Mouse (Mus musculus): Measurements from ENCODE around the gene Mtx1. TPM values are rescaled to one million over a fixed set of nuclear protein-coding genes. Genes with fewer than 3 reads are reported as not detected.
A peak's percentile ranks its signal among the peaks of the same experiment; 100 is the strongest.

Gene Mtx1
- polyA plus RNA-seq, 1 experiment = 99.4 TPM

DNA sequence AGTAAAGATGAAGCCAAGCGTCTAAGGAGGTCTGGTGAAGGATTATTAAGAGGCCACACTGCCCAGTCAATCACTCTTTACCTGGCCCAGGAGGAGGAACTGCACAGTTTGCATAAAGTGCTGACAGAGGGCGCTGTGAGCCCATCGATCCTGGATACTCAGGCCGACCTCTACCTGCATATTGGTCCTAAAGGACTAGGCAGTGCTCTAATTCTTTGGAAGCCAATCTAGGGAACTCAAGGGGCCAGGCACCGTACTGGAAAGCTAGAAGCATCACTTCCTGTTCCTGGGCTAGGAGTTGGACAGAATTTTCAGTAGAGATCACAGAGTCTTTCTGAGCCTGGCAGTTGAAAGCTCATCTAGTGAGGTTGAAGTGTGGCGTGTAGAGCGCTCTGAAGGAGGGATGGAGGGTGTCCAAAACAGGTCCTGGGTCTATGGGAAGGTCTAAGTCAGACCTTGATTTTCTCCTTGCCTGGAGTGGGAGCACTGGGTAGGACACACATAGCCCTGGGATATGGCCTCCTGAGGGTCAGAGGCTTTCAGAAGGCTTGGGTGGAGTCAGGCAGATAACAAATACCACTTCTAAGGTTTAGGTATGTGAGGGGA lies 23.6 kb upstream of the Mtx1 start:
- DNase-seq (ENCODE audit: low read depth in 1 of 2, low spot score in 2 of 2) = peak in 1 of 2 experiments; percentile 79
- TF ChIP-seq POLR2A (IDR thresholded peaks at IDR 0.05; ENCODE audit: low read depth, low read length) (no peak), CTCF (IDR thresholded peaks at IDR 0.05; ENCODE audit: extremely low read depth, insufficient read depth, insufficient read length, insufficient replicate concordance) (peak; percentile 87; the same call in 1 of the 2 replicates)
- no peaks in the 10 kb centered on the region for H3K27me3 ChIP-seq (ENCODE audit: control insufficient read depth, insufficient read depth, low read length)
- 16% methylated on average over 7 of the region's 7 CpGs for WGBS
- H3K4me1 ChIP-seq (ENCODE audit: control insufficient read depth, insufficient read depth, insufficient read length) = peaks cover 23% of the 10 kb centered on the region
- no peaks in the 10 kb centered on the region for H3K36me3 ChIP-seq (ENCODE audit: control insufficient read depth, insufficient read depth, low read length)
- peak overlapping the region; percentile 82 for H3K27ac ChIP-seq (ENCODE audit: insufficient read depth, low read length)
- H3K4me3 ChIP-seq (ENCODE audit: extremely low read depth, insufficient read depth, insufficient read length) = no peak overlapping the region

DNA sequence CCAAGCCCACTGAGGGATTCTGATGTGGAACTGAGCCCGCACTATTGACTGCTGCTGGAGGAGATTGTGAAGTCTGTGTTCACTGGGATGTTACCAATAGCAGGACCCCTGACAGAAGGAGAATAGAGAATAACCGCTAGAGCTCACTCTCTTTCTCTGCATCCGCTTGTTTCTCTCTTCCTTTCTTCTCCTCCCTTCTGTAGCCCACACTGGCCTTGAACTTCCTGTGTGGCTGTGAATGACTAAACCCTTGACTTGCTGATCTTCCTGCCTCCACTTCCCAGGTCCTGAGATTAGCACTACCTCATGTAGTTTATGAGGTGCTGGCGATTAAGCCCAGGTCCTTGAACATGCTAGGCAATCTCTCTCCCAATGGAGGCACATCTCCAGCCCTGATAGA lies 20.6 kb upstream of the Mtx1 start:
- TF ChIP-seq CTCF (IDR thresholded peaks at IDR 0.05; ENCODE audit: extremely low read depth, insufficient read depth, insufficient read length, insufficient replicate concordance) (no peak), POLR2A (IDR thresholded peaks at IDR 0.05; ENCODE audit: low read depth, low read length) (no peak)
- Histone ChIP-seq H3K27ac (ENCODE audit: insufficient read depth, low read length) (no peak overlapping the region), H3K36me3 (ENCODE audit: control insufficient read depth, insufficient read depth, low read length) (no peaks in the 10 kb centered on the region), H3K27me3 (ENCODE audit: control insufficient read depth, insufficient read depth, low read length) (no peaks in the 10 kb centered on the region), H3K4me1 (ENCODE audit: control insufficient read depth, insufficient read depth, insufficient read length) (peaks cover 36% of the 10 kb centered on the region), H3K4me3 (ENCODE audit: extremely low read depth, insufficient read depth, insufficient read length) (no peak overlapping the region)
- WGBS = 63% methylated on average over 4 of the region's 4 CpGs
- DNase-seq (ENCODE audit: low read depth in 1 of 2, low spot score in 2 of 2) = no peak

DNA sequence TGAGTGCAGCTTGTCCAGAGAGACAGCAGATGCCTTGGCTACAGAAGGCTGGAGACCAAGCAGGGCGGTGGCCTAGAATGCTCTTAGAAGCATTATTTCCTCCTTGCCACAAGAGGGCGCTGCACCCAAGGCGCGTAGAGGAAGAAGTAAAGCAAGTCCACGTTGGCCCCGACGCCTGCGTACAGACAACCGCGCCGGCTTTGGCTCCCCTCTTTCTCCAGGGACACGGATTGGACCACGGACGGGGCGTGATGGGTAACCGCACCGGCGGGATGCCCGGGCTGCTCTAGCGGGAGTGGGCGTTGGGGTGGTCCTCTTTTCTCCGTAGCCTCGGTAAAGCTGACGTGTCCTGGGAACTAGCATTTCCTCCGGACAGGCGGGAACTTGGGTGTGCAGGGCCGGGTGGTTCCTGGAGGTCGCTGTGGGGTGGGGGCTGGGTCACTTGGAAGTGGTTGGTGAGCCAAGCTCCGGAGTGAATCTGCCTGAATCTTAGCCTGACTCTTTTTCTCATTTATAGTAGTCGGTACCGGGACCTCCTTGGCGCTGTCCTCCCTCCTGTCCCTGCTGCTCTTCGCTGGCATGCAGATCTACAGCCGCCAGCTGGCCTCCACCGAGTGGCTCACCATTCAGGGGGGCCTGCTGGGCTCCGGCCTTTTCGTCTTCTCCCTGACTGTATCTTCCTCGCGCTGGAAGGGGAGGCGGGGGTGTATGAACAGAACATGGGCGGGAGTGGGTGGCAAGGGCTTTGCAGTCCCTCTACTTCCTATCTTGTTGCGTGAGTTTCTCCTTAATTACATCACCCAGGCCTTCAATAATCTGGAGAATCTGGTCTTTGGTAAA lies 19.6 kb upstream of the Mtx1 start, which contains the start of gene Trim46:
Trim46 (minus strand) TSS at position 49 of the 840 bp plus-strand sequence.
- Histone ChIP-seq H3K36me3 (ENCODE audit: control insufficient read depth, insufficient read depth, low read length) (no peaks in the 10 kb centered on the region), H3K27me3 (ENCODE audit: control insufficient read depth, insufficient read depth, low read length) (no peaks in the 10 kb centered on the region), H3K27ac (ENCODE audit: insufficient read depth, low read length) (peak within 1 kb of the TSS; percentile 51), H3K4me3 (ENCODE audit: extremely low read depth, insufficient read depth, insufficient read length) (peak within 1 kb of the TSS; percentile 90), H3K4me1 (ENCODE audit: control insufficient read depth, insufficient read depth, insufficient read length) (peaks cover 32% of the 10 kb centered on the region)
- TF ChIP-seq POLR2A (IDR thresholded peaks at IDR 0.05; ENCODE audit: low read depth, low read length) (no peak; the same call in 1 of the 2 replicates), CTCF (IDR thresholded peaks at IDR 0.05; ENCODE audit: extremely low read depth, insufficient read depth, insufficient read length, insufficient replicate concordance) (peak; percentile 88; the same call in 1 of the 2 replicates)
- peak; percentile 78 to 83 for DNase-seq (ENCODE audit: low read depth in 1 of 2, low spot score in 2 of 2)
- under 1% methylated on average over 42 of the region's 42 CpGs for WGBS

DNA sequence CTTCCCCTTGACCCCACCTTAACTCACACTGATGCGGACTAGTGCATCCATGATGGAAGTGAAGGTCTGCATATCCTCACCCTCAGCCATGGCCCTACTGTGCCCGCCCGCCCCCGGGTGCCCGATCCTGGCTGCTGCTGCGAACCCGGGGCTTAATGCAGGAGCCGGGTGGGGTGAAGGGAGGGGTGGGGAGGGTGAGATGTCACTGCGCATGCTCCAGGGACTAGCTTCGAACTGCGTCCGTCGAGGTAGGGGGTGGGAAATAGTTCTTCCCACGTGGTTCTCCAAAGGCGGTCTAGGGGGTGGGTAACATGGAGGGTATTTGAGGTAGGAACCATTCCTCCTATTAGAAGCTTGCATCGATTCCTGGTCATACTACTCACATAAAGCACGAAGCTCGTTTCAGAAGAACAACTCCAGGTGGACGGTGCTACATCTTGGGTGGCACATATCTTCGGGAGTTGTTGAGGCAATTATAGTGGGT lies 18.8 kb upstream of the Mtx1 start, which contains the start of gene Krtcap2:
Krtcap2 (plus strand) TSS at position 279 of the 484 bp plus-strand sequence.
- H3K4me1 ChIP-seq (ENCODE audit: control insufficient read depth, insufficient read depth, insufficient read length) = peaks cover 27% of the 10 kb centered on the region
- no peaks in the 10 kb centered on the region for H3K27me3 ChIP-seq (ENCODE audit: control insufficient read depth, insufficient read depth, low read length)
- H3K4me3 ChIP-seq (ENCODE audit: extremely low read depth, insufficient read depth, insufficient read length) = peak within 1 kb of the TSS; percentile 90
- no peak for DNase-seq (ENCODE audit: low read depth in 1 of 2, low spot score in 2 of 2)
- peak within 1 kb of the TSS; percentile 51 for H3K27ac ChIP-seq (ENCODE audit: insufficient read depth, low read length)
- 6% methylated on average over 20 of the region's 20 CpGs for WGBS
- no peaks in the 10 kb centered on the region for H3K36me3 ChIP-seq (ENCODE audit: control insufficient read depth, insufficient read depth, low read length)
- no peak for TF ChIP-seq POLR2A (IDR thresholded peaks at IDR 0.05; ENCODE audit: low read depth, low read length)
- TF ChIP-seq CTCF (IDR thresholded peaks at IDR 0.05; ENCODE audit: extremely low read depth, insufficient read depth, insufficient read length, insufficient replicate concordance) = no peak

DNA sequence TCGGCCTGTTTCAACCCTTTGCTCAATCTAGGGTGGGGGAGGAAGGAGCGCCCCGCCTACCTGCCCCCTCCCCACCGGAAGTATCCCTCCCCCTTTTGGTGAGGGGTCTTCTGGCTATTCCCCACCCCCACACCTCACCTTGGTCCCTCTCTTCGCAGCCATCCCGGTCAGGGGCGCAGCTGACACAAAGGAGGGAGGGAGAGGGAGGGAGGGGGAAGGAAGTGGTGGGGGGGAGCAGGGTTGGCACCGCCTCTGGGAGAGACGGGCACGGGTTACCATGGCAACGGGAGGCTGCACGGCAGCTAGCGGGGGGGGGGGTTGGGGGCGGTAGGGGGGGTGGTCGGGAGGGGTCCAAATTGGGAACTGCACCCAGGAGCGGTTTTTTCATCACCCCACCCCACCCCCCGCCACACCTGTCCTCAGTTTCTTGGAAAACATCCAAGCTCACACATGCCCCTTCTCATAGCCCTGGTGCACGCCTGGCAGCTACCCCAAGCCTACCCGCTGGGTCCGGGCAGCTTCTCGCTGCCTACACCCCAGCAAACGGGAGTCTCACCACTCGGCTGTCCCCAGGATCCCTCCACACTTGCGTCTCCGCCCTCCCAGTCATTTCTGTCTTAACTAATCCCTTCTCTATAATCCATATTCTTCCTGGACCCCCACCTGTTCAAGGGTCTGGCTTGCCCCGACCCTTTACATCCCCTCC lies 18.2 kb upstream of the Mtx1 start:
- Histone ChIP-seq H3K36me3 (ENCODE audit: control insufficient read depth, insufficient read depth, low read length) (no peaks in the 10 kb centered on the region), H3K27me3 (ENCODE audit: control insufficient read depth, insufficient read depth, low read length) (no peaks in the 10 kb centered on the region), H3K4me1 (ENCODE audit: control insufficient read depth, insufficient read depth, insufficient read length) (peaks cover 23% of the 10 kb centered on the region; the same call in 1 of the 2 replicates), H3K4me3 (ENCODE audit: extremely low read depth, insufficient read depth, insufficient read length) (peak overlapping the region; percentile 37), H3K27ac (ENCODE audit: insufficient read depth, low read length) (no peak overlapping the region)
- 1% methylated on average over 22 of the region's 26 CpGs for WGBS
- DNase-seq (ENCODE audit: low read depth in 1 of 2, low spot score in 2 of 2) = peak in 1 of 2 experiments; percentile 39
- no peak for TF ChIP-seq POLR2A (IDR thresholded peaks at IDR 0.05; ENCODE audit: low read depth, low read length)

DNA sequence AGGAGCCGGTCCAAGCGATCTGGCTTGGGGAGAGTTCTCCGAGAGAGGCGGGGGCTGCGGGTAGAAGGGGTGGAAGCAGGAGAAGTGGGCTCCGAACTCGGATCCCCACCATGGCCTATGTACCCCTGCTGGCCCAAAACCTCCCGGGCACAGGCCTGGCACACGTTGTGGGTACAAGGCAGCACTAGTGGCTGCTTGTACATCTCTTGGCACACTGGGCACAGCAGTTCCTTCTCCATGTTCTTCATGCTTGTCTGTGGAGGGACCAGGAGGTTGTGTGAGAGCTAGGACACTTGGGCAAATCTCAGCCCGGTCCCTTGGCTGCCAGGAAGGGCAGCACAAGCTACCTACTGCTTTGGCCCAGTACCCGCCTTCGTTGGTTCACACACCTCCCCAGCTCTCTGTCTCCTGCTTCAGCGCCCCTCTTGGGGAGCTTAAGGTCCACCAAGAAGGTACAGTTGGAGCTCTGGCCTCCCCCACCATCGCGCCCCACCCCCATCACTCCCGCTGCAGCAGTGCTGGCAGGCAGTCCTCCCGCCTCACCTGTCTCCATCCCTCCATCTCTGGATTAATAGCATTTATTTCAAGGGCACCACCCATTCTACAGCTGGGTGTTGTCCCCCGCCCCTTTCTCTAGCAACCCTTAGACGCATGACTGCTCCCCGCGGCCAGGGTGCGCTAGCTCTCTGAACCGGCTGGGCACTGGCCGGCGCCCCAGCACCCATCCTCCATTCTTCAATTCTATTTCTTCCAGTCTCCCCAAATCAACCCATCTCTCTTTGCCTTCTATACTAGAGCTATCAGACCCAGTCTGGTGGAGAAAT lies 17.5 kb upstream of the Mtx1 start:
- DNase-seq (ENCODE audit: low read depth in 1 of 2, low spot score in 2 of 2) = peak in 1 of 2 experiments; percentile 50
- 40% methylated on average over 25 of the region's 25 CpGs for WGBS
- H3K4me3 ChIP-seq (ENCODE audit: extremely low read depth, insufficient read depth, insufficient read length) = peak overlapping the region; percentile 31; the same call in 1 of the 2 replicates

More for the DNA sequence above, 17.5 kb upstream of the Mtx1 start:
- Histone ChIP-seq H3K36me3 (ENCODE audit: control insufficient read depth, insufficient read depth, low read length) (no peaks in the 10 kb centered on the region), H3K27ac (ENCODE audit: insufficient read depth, low read length) (no peak overlapping the region), H3K4me1 (ENCODE audit: control insufficient read depth, insufficient read depth, insufficient read length) (peaks cover 23% of the 10 kb centered on the region; the same call in 1 of the 2 replicates), H3K27me3 (ENCODE audit: control insufficient read depth, insufficient read depth, low read length) (no peaks in the 10 kb centered on the region)
- no peak for TF ChIP-seq POLR2A (IDR thresholded peaks at IDR 0.05; ENCODE audit: low read depth, low read length)
- TF ChIP-seq CTCF (IDR thresholded peaks at IDR 0.05; ENCODE audit: extremely low read depth, insufficient read depth, insufficient read length, insufficient replicate concordance) = no peak

All from spleen, adult 2 months (tissue).